Mouse (Mus musculus) testis, adult 2 months (tissue): ENCODE measurements around the gene Lce1k. TPM values are rescaled to one million over a fixed set of nuclear protein-coding genes. Genes with fewer than 3 reads are reported as not detected.

Source experiments
- H3K27ac ChIP-seq: fragments of 200-500 bp; 2 replicates; pipeline ENCODE4 v1.5.1; 2012; ENCODE audit warnings: low read depth, low read length; ENCODE audit not compliant: control insufficient read depth, insufficient read depth
- H3K27me3 ChIP-seq: fragments of 200-500 bp; 2 replicates; pipeline ENCODE4 v1.6.1; 2012; ENCODE audit warnings: mild to moderate bottlenecking, low read length, moderate library complexity; ENCODE audit not compliant: control insufficient read depth, insufficient read depth
- H3K36me3 ChIP-seq: fragments of 200-500 bp; 2 replicates; pipeline ENCODE4 v1.6.1; 2012; ENCODE audit warnings: mild to moderate bottlenecking, low read length; ENCODE audit not compliant: control insufficient read depth, insufficient read depth
- H3K4me1 ChIP-seq: fragments of 200-500 bp; 2 replicates; pipeline ENCODE4 v1.6.1; 2012; ENCODE audit warnings: low read length; ENCODE audit not compliant: control insufficient read depth, insufficient read depth
- H3K4me3 ChIP-seq: fragments of 200-500 bp; 2 replicates; pipeline ENCODE4 v1.5.1; 2012; ENCODE audit warnings: low read depth, mild to moderate bottlenecking, low read length, moderate library complexity, mixed read lengths; ENCODE audit not compliant: control insufficient read depth
- CTCF ChIP-seq: fragments of 200-500 bp; IDR thresholded peaks from 2 replicates; pipeline ENCODE4 v1.5.1; 2012; ENCODE audit warnings: low read depth, mild to moderate bottlenecking, inconsistent platforms, low read length, moderate library complexity; ENCODE audit not compliant: control insufficient read depth, insufficient read depth, insufficient replicate concordance
- POLR2A ChIP-seq: fragments of 200-500 bp; IDR thresholded peaks from 2 replicates; pipeline ENCODE4 v1.6.1; 2012; ENCODE audit warnings: low read depth, mild to moderate bottlenecking, inconsistent platforms, low read length, moderate library complexity; ENCODE audit not compliant: control insufficient read depth
- polyA plus RNA-seq: library from polyadenylated mRNA; depleted of rRNA; stranded (reverse); fragments of >200 nt; gene quantifications from 2 replicates; pipeline ENCODE4 v1.2.3, GENCODE M21; 2012; rRNA removed

Gene Lce1k
- polyA plus RNA-seq, 1 experiment = not detected

DNA sequence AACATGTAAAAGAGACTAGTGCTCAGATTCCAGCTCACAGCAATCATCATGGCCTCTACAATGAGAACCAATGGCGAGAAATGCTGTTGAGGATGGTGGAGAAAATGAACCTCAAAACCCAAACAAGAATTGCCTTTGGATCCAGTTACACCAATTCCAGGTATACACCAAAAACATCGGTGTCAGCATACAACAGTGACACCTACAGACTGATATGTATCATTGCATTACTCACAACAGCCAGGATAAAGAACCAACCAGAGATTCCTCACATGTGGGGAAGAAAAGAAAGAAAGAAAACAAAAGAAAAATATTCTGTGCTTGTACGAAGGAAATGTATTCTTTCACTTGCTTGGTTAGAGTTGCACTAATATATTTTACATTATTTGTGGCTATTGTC is 36.1 kb downstream of the Lce1k start:
- Histone ChIP-seq H3K4me3 (no peak overlapping the region), H3K4me1 (no peaks in the 10 kb centered on the region), H3K36me3 (no peaks in the 10 kb centered on the region), H3K27me3 (no peaks in the 10 kb centered on the region), H3K27ac (no peak overlapping the region)
- no peak for TF ChIP-seq CTCF
- TF ChIP-seq POLR2A = no peak

- Histone ChIP-seq H3K4me1 (no peaks in the 10 kb centered on the region), H3K36me3 (no peaks in the 10 kb centered on the region), H3K4me3 (no peak within 1 kb of the TSS), H3K27ac (no peak within 1 kb of the TSS), H3K27me3 (no peaks in the 10 kb centered on the region)
- TF ChIP-seq CTCF (no peak), POLR2A (no peak)
Measured at GRCm38 (mm10) chr3:92764965-92765364, 42.7 kb downstream of the Lce1k start, which contains the start of gene Lce1h. Gene Lce1h (minus strand): TSS chr3:92765065.

Other genes with a start within 250 kb of the Lce1k start
- 0.05 and 0.06 TPM in 2 replicates for gene Ivl, start 234.2 kb downstream of the Lce1k start, polyA plus RNA-seq
- gene Smcp, start 218.9 kb downstream of the Lce1k start, polyA plus RNA-seq = 4,177 and 4,558 TPM in 2 replicates
- 0.67 and 0.94 TPM in 2 replicates for gene 2210017I01Rik, start 200.4 kb downstream of the Lce1k start, polyA plus RNA-seq
- 0.66 and 0.89 TPM in 2 replicates for gene Lce6a, start 186.2 kb downstream of the Lce1k start, polyA plus RNA-seq
- gene Lce1a1, start 159.6 kb downstream of the Lce1k start, polyA plus RNA-seq = not detected in 2 replicates
- gene Lce1b, start 151.0 kb downstream of the Lce1k start, polyA plus RNA-seq = not detected in 2 replicates
- gene Lce1a2, start 137.6 kb downstream of the Lce1k start, polyA plus RNA-seq = not detected in 2 replicates
- gene Lce1c, start 128.6 kb downstream of the Lce1k start, polyA plus RNA-seq = 0.42 and 0.85 TPM in 2 replicates
- gene Lce1d, start 120.7 kb downstream of the Lce1k start, polyA plus RNA-seq = not detected in 2 replicates
- gene Lce1e, start 98.8 kb downstream of the Lce1k start, polyA plus RNA-seq = not detected in 2 replicates
- not detected in 2 replicates for gene Lce1f, start 87.5 kb downstream of the Lce1k start, polyA plus RNA-seq
- not detected in 2 replicates for gene Gm38119, start 68.8 kb downstream of the Lce1k start, polyA plus RNA-seq
- gene Lce1g, start 55.6 kb downstream of the Lce1k start, polyA plus RNA-seq = not detected in 2 replicates
- not detected in 2 replicates for gene Lce1h, start 42.8 kb downstream of the Lce1k start, polyA plus RNA-seq
- not detected in 2 replicates for gene Lce1i, start 29.0 kb downstream of the Lce1k start, polyA plus RNA-seq
- not detected in 2 replicates for gene Lce1j, start 17.4 kb downstream of the Lce1k start, polyA plus RNA-seq
- not detected in 2 replicates for gene Kprp, start 19.4 kb upstream of the Lce1k start, polyA plus RNA-seq
- not detected in 2 replicates for gene Lce1l, start 43.4 kb upstream of the Lce1k start, polyA plus RNA-seq
- gene 2310050C09Rik, start 62.3 kb upstream of the Lce1k start, polyA plus RNA-seq = not detected in 2 replicates
- not detected in 2 replicates for gene Lce3a, start 118.3 kb upstream of the Lce1k start, polyA plus RNA-seq
- gene Lce3b, start 125.1 kb upstream of the Lce1k start, polyA plus RNA-seq = not detected in 2 replicates
- gene Lce3c, start 136.6 kb upstream of the Lce1k start, polyA plus RNA-seq = not detected in 2 replicates
- not detected in 2 replicates for gene Lce3d, start 149.5 kb upstream of the Lce1k start, polyA plus RNA-seq
- not detected in 2 replicates for gene Lce3e, start 159.2 kb upstream of the Lce1k start, polyA plus RNA-seq
- gene Lce3f, start 184.3 kb upstream of the Lce1k start, polyA plus RNA-seq = not detected in 2 replicates
- not detected in 2 replicates for gene Crct1, start 207.8 kb upstream of the Lce1k start, polyA plus RNA-seq
- gene Lce1m, start 211.2 kb upstream of the Lce1k start, polyA plus RNA-seq = not detected in 2 replicates